Mouse (Mus musculus) spleen, adult 18-20 months (tissue): Measurements from ENCODE around the gene Rps13.
"Not testable (repeated sequence)": the region's sequence is repeated elsewhere in the genome, so short reads cannot be mapped to it uniquely, and the experiment has no call there.

Source experiments
- DNase-seq, 2 experiments: peaks; one replicate each; pipeline ENCODE4 v3.0.0; 2022; ENCODE audit warnings: mixed read lengths in 2 of 2

Rps13 gene

GRCm38 (mm10) chr7:116333713-116334668 is at the start of gene Rps13:
TSS of gene Rps13 (minus strand) at chr7:116334195.
- peak; percentile 93 to 96 for DNase-seq

GRCm38 (mm10) chr7:116379181-116379580 is 45.2 kb upstream of the Rps13 start:
- not testable (repeated sequence) for DNase-seq

GRCm38 (mm10) chr7:116374284-116374683 is 40.3 kb upstream of the Rps13 start:
- DNase-seq, result no peak

- DNase-seq, result peak; percentile 8 to 67
Observed at GRCm38 (mm10) chr7:116336226-116336625, 2.2 kb upstream of the Rps13 start.

GRCm38 (mm10) chr7:116335133-116335532 is 1.1 kb upstream of the Rps13 start:
- no peak for DNase-seq

- no peak for DNase-seq
Observed at GRCm38 (mm10) chr7:116334669-116335038, 659 bp upstream of the Rps13 start.

GRCm38 (mm10) chr7:116331246-116331645 is 2.7 kb downstream of the Rps13 start:
- no peak for DNase-seq

- no peak for DNase-seq
Observed at GRCm38 (mm10) chr7:116329858-116330257, 4.1 kb downstream of the Rps13 start.

- DNase-seq, result no peak
Observed at GRCm38 (mm10) chr7:116328777-116329176, 5.2 kb downstream of the Rps13 start.

GRCm38 (mm10) chr7:116327901-116328300 is 6.1 kb downstream of the Rps13 start:
- no peak for DNase-seq

GRCm38 (mm10) chr7:116323331-116323964 is 10.5 kb downstream of the Rps13 start:
- peak; percentile 25 to 60 for DNase-seq

GRCm38 (mm10) chr7:116309456-116309855 is 24.5 kb downstream of the Rps13 start:
- peak in 1 of 2 experiments; percentile 32 for DNase-seq

GRCm38 (mm10) chr7:116308632-116308991 is 25.4 kb downstream of the Rps13 start:
- no peak for DNase-seq

- DNase-seq, result peak; percentile 40 to 54
Observed at GRCm38 (mm10) chr7:116307871-116308631, 25.9 kb downstream of the Rps13 start, which contains the start of gene Plekha7. TSS of gene Plekha7 (minus strand) at chr7:116308376.

- peak; percentile 13 to 28 for DNase-seq
Observed at GRCm38 (mm10) chr7:116307099-116307870, 26.7 kb downstream of the Rps13 start.

GRCm38 (mm10) chr7:116306601-116307000 is 27.4 kb downstream of the Rps13 start:
- DNase-seq, result no peak

- DNase-seq, result no peak
Observed at GRCm38 (mm10) chr7:116301661-116302311, 32.2 kb downstream of the Rps13 start.

GRCm38 (mm10) chr7:116301144-116301543 is 32.9 kb downstream of the Rps13 start:
- DNase-seq, result no peak

- no peak for DNase-seq
Observed at GRCm38 (mm10) chr7:116298851-116299250, 35.1 kb downstream of the Rps13 start.

GRCm38 (mm10) chr7:116298389-116298788 is 35.6 kb downstream of the Rps13 start:
- no peak for DNase-seq

- no peak for DNase-seq
Observed at GRCm38 (mm10) chr7:116294961-116295360, 39.0 kb downstream of the Rps13 start.

- DNase-seq, result no peak
Observed at GRCm38 (mm10) chr7:116292377-116292776, 41.6 kb downstream of the Rps13 start.
